Mouse (Mus musculus) layer of hippocampus, adult 9-10 months (tissue): ENCODE measurements at regions not wholly inside any gene's neighbourhood (a gene's known extent, or its start where the extent isn't known, plus 50 kb on each side); places are given as distances from the start of the nearest gene placed in this dataset.

Experiments used
- DNase-seq: peaks from one replicate; pipeline ENCODE4 v3.0.0; 2022; ENCODE audit warnings: low spot score

DNA sequence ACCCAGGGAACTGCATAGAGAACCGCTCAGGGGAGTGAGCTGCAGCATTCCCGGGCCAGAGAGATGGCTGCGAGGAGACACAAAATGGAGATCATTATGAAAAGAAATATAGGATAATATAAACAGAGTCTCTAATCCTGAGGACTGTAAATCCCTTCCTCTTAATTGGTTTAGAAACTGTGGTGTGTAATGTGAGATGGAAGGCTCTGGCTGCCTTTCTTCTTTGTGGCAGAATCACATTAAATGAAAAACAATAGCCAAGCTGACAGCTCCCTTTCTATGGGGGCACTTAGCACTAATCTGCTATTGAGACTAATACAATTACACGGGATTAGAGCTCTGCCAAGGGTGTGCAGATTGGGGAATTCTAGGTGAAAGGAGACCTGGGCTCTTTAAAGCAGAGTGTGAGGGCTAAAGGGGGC is 288.0 kb downstream of the Icos start:
- DNase-seq, result no peak

DNA sequence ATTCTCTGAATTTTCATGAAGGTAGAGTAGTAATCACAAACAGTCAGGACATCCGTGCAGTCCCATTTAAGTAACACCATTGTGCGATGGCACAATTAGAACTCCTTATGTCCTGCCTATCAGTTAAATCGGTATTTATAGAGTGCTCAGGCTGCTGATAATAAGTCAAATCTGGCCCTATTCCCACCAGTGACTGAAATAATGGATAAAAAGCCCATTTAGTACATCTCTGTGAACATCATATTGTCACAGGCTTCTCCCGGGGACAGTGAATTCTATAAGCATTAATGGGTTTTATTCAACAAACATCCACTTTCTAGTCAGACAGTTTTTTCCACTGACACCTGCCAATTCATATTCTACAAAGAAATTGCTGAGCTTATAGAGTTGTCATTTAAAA is 296.1 kb downstream of the Icos start:
- DNase-seq, result no peak

DNA sequence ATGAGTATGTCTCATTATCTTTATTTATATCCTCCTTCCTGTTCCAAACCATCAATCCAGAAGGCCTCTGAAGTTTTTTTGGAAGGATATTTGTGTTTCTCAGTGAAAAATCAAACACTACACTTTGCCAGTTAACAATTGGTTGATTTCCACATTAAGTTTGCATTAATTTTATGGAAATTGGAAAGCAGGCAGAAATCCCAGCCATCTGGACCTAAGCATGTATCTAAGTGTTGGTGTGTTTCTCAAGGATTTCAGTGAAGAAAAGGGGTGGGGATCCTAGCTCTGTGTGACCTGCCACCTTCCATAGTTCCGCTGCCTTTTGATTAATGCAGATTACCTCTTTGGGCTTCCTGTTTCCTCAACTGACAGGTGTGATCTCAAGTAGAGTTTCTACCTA is 296.5 kb downstream of the Icos start:
- DNase-seq, result no peak

DNA sequence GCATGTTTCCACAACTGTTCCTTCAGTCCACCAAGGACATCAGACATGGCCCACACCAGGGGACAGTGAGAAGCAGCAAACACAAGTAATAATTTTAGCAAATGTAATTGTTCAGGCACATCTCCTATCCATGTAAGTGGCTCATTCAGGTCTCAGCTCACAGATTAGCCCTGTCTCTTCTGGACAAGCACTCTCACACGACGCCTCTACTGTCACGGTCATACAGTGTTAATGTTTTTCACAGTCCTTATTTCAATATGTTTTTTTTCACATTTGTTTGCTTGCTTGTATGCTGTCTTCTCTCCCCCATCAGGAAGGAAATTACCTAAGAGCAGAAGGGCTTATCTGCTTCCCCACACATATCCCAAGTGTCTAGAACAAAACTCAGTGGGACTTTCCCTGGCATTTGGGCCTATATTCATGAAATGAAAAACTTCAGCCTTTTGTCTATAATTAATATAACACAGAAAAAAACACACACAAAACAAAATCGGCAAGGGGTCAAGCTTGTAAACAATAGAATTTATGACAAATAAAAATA is 299.5 kb downstream of the Icos start:
- DNase-seq, result no peak

DNA sequence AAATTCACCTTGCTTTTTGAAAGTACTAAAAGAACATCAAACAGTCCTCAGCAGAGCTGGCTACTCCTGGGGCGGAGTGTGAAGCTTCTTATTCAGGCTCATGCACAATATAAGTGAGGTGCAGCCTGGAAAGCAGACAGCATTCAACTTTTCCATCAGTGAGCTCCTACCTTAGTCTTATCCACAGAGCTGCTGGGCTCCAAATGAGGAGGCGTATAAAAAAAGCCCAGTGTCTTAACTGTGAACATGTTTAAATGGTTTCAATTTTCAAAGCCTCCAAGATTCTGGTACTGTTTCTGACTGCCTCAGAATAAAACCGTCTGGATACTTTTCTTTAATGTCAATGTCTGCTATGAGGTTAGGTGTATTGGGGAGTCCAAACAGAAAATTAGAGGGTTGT is 310.5 kb downstream of the Icos start:
- DNase-seq, result no peak

DNA sequence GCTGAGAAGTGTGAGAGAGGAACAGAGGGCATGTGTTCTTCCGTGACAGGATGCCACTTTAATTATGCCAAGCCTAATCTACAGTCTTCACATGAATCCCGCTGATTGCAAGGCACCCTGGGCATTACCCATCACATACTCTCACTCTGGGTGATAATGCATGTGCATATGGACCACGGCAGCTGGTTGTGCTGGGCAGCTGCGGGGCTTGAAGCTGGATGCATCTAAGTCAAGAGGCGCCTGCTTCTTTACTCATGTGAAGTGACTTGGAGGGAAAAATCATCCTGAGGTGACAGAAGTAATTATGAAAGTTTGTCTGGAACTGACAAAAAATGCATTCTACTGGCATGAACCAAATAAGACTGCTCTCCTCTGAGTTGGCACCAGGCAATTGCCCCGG is 311.2 kb downstream of the Icos start:
- DNase-seq, result no peak

DNA sequence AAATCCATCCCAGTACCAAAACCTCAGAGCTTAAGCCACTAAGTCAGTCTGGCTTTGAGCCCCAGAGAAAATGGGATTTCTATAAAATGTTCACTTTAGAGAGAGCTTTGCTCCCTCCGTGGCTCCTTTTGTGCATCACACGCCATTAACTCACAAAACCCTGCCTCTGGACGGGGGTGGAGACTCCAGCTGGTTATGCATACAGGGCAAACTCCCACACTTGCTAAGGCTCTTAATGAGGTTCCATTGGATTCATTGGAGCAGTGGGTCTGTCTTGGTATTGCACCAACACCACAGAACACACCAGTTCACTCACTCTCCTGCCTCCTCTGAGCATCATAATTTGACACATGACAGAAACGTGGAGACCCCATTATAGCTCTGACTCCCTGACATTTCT is 311.8 kb downstream of the Icos start:
- DNase-seq, result no peak

DNA sequence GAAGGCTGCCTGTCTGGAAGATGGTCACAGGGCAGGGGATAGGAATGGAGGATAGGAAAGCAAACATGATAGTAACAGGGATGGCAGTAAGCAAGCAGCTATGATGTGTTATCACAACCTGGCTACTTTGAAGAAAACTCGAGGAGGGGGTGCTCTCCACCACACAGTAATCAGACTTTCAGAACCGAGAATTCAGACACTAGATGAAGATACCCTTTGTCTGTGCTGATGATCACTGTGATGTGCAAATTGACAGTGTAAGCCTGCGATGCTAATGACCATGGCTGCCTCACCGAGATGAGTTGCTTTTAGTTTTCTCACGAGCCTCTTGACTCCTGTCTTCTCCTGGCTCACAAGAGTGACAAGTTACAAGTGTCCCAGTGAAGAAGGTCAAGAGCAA is 315.4 kb downstream of the Icos start:
- DNase-seq, result no peak

DNA sequence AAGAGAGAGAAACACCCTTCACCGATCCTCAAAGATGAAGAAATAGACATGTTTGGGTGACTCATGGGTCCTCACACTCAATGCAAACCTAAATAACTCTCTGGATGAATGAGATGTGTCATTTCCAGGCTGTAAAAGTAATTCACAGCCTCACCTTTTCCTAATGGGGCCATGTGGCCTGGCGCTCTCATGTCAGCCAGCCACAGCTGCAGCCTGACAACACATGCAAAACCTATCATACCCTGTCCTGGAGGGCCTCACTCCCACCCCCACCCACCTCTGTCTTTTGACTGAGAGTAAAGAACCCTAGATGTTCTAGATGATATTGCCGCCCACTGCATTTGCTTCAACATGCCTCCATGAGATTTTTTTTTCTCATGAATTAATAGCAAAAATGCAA is 317.5 kb downstream of the Icos start:
- no peak for DNase-seq

DNA sequence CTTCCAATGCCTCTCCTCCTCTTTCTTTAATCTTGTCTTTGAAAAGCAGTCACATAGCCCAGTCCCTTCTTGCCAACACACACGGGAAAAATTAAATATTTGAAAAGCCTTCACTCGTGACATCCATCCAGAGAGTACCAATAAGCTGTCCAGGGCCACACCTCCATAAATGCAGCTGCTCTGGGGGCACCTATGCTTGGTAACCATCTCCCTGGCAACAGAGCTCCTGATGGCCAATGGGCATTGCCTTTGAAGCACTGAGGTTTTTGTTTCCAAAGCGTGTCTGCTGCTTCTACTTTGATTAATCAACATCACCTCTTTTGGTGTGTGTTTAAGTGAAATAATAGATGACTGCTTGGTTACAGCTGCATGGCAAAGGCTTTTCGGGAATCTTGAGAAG is 319.1 kb downstream of the Icos start:
- DNase-seq, result no peak

DNA sequence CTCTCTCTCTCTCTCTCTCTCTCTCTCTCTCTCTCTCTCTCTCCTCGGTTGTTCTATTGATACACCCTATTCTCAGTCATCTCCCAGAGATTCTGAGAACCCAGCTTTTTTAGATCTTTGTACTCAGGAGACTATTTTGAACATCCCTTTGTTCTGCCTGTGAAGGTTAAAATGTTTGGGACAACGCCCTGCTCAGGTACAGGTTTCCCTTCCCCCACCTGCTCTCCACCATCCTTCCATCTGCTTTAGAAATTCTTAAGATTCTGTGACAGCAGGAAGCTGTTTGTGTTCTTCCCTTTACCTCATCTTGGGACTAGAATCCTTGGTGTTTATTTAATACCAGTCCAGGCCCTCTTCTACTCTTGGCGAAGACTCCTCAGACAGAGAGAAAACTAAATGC is 319.6 kb downstream of the Icos start:
- no peak for DNase-seq

DNA sequence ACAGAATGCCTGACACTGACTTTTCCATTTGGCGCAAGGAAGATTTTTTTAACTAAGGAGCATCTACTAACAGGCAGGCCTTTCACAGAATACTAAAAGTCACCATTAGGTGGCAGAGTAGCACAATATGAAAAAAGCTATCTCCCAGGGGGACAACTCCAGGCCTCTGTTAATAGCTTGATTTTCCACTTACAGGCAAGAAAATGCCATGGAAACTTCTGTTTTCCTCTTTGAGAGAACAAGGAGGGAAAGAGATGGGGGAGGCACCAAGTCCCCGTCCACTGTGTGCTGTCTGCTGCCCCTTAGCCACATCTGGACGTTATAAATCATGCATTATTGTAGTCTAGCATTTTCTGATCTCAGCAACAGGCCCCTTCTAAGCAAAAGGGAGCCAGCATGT is 320.3 kb downstream of the Icos start:
- DNase-seq, result peak; percentile 75

DNA sequence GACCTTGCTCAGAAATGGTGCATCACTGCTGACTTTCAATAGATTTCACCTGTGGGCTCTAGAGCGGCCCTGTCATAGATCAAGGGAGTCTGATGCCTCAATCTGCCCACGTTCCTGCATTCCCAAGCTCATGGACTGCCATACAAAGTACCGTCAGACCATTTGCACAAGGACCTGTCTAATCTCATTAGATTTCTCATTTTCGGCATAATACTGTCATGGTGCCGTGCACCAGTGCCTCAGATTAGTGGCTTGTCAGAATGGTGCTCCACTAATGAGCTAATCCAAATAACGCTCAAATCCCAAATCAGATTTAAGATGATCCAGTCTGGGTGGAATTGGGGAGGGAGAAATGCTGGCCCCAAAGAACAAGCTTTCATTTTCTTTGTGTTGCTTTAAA is 321.1 kb downstream of the Icos start:
- no peak for DNase-seq

DNA sequence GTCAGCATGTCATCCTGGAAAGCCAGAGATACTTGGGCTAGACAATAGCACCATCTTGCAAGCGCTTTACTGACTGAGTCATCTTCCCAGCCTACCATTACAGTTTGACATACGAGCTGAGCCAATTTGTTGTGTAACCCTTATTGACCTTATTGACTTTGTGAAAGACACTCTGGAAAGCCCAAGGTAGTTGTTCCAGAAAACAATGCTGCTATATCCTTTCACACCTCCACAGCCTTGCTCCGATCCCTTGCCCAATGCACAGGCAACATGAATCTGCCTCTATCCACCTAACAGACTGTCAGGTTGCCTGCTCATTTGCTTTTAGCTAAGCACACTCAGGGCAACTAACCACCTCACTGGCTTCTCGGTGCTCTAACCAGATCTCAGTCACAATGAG is 322.8 kb downstream of the Icos start:
- no peak for DNase-seq

DNA sequence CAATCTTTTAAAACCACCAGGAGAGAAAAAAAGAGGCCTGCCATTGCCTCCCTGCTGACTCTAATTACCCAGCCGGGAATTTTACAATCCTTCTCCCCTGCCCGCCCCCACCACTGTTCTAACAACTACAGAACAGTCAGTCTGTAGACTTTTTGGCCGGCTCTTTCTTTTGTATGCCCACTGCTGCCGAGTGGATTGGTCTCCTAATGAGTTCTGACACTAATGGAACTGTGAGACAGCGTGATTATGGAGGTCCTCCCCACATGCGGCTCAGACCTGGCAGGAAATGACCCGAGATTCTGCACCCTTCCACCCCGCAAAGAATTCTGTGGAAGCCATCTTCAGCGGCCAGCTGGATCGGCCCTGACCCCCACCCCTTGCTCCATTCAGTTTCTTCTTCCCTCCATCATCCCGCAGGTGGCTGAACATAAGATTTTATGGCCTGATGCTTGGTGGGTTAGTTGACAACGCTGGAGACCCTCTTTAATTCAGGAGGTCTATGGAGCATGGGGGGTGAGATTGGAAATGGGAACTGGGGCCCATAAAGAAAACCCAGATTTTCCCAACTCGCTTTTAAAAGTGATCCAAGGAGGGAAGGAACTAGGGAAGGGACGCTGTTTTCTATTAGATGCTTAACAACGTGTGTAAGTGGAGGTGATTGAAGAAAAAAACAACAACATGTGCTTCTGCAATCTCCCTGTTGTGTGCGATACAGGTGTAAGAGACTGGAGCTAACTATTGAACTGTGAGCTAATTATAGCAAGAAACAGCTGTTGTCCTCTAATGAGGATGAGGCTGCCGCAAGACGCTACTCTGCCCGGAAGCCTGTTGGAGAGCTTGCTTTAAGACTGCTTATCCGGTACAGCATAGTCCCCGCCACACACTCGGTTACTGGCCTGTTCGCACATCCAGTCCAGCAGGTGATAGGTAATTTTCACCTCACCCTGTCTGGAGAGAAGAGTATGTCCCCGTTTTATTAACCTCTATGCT is 323.6 kb downstream of the Icos start:
- DNase-seq, result no peak

DNA sequence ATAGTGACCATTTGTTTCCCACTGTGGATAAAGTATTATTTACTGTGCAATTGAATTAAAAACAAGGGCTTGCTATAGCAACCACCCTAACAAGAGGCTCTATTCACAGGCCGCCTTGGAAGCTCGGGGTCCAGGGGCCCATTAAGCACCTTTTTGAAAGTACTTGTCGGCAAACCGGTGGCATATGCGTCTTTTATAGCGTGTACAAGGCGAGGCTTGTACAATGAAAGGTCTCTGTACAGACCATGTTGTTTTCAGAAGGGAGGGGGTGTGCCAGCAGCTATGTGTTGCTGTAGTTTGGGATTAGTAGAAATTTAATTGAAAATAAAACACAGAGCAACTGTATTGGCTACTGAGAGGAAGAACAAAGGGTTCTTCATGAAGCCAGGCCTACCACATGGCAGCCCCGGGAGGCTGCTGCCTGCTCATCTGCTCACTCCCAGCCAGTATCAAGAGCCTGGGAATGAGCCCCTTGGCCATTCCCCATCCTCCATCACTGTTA is 324.9 kb downstream of the Icos start:
- no peak for DNase-seq

DNA sequence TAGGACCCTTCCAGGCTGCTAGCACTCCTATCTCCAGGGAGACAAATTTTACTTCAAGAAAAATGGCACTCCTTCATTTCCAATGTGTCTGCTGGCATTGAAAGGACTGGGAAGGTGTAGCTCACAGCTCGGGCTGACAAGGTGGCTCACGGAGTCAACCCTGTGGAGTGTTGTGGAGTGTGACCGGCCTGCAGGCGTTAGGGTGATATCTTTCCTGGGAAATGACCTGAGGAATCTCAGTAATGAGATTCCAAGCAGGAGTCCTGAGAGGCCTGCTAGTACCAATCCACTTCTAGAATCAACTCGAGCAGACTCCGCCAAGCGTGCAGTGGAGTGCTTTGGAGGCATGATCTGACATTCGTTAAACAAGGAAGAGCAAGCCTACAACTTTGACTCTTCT is 328.6 kb downstream of the Icos start:
- DNase-seq, result no peak

DNA sequence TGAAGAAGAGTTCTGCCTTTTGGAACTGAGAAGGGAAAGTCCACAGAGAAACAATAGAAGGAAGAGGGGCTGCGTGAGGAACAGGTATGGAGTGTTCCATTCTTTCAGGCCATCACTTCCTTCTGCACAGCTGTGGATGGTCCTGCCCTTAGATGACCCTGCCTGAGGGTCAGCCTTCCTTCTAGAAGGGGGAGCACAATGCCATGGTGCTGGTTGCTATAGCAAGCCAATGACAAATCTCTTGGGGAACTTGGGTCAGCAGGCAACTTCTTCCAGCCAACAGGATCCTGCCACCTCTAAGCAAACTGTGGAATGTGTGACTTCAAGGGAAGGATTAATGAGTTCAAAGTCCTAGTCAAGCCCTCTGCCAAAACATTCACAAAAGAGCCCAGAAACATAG is 329.1 kb upstream of the Pard3b start:
- DNase-seq, result no peak

DNA sequence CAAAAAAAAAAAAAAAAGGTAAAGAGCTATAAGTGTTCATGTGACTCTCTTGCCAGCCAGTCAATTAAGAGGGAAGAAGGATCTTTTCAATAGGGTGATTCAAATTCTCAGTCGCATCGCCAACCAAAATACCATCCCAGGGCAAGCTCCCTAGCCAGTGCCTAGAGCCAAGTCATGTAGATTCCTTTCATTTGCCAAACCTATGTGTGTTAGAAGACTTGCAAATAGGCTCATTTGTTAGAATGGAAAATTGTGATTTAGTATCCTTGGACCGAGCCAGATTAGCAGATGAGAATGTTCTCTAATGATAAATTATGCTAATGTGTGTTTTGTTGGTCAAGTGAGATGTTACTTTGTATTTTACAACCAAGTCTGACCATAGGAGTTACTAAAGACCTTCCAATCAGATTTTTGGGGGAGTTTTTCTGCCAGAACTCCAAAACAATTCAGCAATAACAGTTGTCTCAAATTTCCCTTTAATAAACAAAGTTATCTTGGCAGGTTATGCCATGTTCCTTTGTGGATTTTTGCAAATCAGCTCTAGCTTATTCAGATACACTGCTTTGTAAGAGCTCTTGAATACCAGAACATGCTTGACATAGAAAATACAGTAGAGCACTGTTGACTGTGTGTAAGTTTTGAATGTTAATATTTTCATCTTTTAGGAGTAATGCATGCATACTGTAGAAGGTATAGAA is 328.4 kb upstream of the Pard3b start:
- DNase-seq, result no peak

DNA sequence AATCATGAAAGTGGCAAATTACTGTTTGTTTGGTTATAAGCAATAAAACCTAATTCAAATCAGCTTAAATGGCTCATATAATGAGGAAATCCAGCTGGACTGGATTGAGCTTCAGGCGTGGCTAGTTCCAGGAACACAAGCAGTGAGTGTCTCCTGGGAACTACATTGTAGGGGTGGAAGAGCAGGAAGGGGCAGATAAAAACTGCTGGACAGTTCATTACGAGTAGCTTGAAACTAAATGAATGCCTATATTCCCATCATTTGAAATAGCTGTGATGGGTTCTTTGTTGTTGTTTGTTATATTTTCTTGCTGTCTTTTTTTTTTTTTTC is 327.9 kb upstream of the Pard3b start:
- DNase-seq, result no peak

DNA sequence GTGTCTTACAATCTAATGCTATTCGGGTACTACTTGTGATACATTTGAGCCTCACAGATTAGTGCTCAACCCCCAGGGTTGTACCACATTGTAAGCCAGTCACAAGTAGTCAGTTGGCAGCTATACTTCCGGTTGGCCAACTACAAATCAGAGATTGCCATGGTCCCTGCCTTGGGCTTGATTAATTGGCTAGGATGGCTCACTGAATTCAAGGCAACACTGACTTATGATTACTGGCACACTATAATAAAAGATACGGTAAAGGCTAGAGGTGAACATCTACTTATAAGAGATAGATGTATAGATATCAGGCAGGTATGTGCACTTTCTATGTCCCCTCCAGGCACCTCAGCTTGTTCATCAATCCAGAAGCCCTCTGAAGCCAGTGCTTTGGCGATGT is 325.4 kb upstream of the Pard3b start:
- DNase-seq, result no peak

DNA sequence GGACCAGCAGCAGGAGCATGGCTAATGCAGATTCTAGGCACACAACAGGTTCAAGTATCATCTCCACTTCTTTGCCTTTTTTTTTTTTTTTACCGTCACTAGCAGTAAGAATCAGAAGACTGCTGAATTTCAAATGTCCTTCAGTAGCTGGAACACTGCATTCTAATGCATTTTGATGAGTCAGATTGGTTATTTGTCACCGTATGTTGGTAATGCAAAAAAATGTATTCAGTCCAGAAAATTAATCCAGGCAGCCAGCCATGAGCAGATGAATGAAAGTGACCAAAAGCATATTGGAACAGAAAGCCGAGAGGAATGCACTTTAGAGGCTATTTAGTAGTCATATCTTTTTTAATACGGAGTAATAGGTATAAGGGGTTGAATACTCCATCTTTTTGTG is 322.4 kb upstream of the Pard3b start:
- DNase-seq, result no peak

DNA sequence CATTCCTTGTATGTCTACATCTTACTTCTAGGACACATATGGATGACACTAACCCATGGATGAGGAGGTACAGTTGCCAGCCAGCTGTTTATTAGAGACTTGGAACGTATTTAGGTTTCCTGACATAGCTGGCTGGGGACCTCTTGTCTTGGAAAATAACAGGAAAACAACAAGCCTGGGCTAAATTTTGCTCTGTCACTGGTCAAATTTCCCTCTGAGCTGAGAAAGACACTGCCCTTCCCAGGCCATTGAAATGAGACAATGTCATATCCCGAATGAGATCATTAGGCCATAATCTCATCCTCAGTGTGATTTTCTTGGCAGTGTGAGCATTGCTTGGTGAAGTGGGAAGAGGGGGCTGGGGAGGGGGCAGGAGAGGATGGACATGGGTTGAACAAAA is 321.9 kb upstream of the Pard3b start:
- no peak for DNase-seq
